Mouse (Mus musculus) C2C12 (cell line): ENCODE measurements around the gene Pla2g4f.

Source experiments
- CEBPB ChIP-seq: IDR thresholded peaks from one replicate; pipeline ENCODE4 v1.6.1; 2011; ENCODE audit warnings: low read depth, mild to moderate bottlenecking, control low read depth, moderate library complexity
- CTCF ChIP-seq: IDR thresholded peaks from one replicate; pipeline ENCODE4 v1.5.1; 2011; ENCODE audit not compliant: control insufficient read depth, insufficient read depth, insufficient read length
- FOSL1 ChIP-seq: IDR thresholded peaks from one replicate; pipeline ENCODE4 v1.8.0; 2011; ENCODE audit warnings: mild to moderate bottlenecking, low read length; ENCODE audit not compliant: poor library complexity, insufficient read depth, severe bottlenecking
- MAX ChIP-seq: IDR thresholded peaks from one replicate; pipeline ENCODE4 v1.6.1; 2011; ENCODE audit warnings: mild to moderate bottlenecking, control low read depth
- MYOD1 ChIP-seq: IDR thresholded peaks from one replicate; pipeline ENCODE4 v1.6.1; 2011; ENCODE audit warnings: low read depth; ENCODE audit not compliant: control insufficient read depth, insufficient read length

DNA sequence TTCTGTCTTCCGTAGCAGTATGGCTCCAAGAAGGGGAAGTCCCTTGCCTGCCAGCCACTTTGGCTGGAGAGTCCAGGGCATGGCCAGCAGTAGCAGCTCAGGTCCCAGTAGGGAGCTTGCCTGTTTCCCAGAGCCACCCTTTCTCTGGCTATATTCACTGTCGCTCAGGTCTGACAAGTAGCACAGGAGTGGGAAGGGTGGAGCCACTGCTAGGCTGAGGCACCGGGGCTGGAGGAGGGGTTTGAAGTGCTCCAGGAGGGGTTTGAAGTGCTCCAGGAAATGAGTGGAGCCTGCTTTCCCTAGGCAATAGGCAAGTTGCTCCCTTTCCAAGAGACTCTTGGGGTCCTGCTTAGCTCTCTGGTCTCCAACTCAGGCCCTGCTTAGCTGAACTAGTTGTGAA is at the start of gene Pla2g4f:
- TF ChIP-seq CTCF (no peak), MAX (no peak), MYOD1 (no peak), CEBPB (no peak), FOSL1 (no peak)
